Mouse (Mus musculus) bone marrow, adult 2 months (tissue): ENCODE results near the gene Cnnm2. TPM values are rescaled to one million over a fixed set of nuclear protein-coding genes. Genes with fewer than 3 reads are reported as not detected.

Experiments used
- H3K27ac ChIP-seq: fragments of 200-500 bp; 2 replicates; pipeline ENCODE4 v1.5.1; 2012; ENCODE audit warnings: low read depth, mild to moderate bottlenecking, control low read depth, inconsistent platforms, low read length; ENCODE audit not compliant: control insufficient read depth, poor library complexity, insufficient read depth
- H3K4me1 ChIP-seq: fragments of 200-500 bp; 2 replicates; pipeline ENCODE4 v1.6.1; 2011; ENCODE audit warnings: low read length; ENCODE audit not compliant: control insufficient read depth, insufficient read depth
- H3K4me3 ChIP-seq: fragments of 200-500 bp; replicated peaks from 2 replicates; pipeline ENCODE3; 2011; ENCODE audit warnings: mild to moderate bottlenecking, low read depth, low read length, control low read depth; ENCODE audit not compliant: control insufficient read depth
- CTCF ChIP-seq: fragments of 200-500 bp; IDR thresholded peaks from 2 replicates; pipeline ENCODE4 v1.5.1; 2011; ENCODE audit warnings: low read length, control low read depth; ENCODE audit not compliant: control insufficient read depth, insufficient read depth
- POLR2A ChIP-seq: fragments of 200-500 bp; IDR thresholded peaks from 2 replicates; pipeline ENCODE4 v1.6.1; 2011; ENCODE audit warnings: low read depth, mild to moderate bottlenecking, control low read depth, low read length, borderline replicate concordance; ENCODE audit not compliant: control insufficient read depth
- WGBS: fragments of 180-500 bp; shearing (Covaris S2); methylation state at CpG from one replicate; pipeline ENCODE4 v1.1.7; 2018; 5-methylcytosine and 5-hydroxymethylcytosine counted together
- polyA plus RNA-seq: library from polyadenylated mRNA; stranded (reverse); fragments of >200 nt; gene quantifications from 2 replicates; pipeline ENCODE4 v1.2.4, GENCODE M21; 2011; ENCODE audit warnings: low replicate concordance; ENCODE audit not compliant: missing spikeins, insufficient read depth, insufficient read length

Cnnm2 gene
- polyA plus RNA-seq, 1 experiment, result 10.5 TPM

DNA sequence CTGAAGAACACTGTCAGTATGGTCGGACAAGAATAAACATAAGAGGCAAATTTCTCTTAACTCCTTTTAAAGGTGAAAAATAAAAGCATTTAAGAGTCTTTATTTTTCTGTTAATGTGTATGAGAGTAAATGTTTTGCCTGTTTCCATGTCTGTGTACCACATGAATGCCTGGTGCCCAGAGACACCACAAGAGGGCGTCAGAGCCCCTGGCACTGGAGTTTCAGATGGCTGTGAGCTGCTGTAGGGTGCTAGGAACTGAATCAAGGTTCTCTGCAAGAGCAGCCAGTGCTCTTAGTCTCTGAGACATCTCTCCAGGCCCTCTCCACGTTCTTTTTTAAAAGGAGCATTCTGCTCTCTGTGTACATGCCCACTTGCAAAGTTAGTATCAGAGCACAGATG lies 135.7 kb downstream of the Cnnm2 start:
- Histone ChIP-seq H3K4me1 (peaks cover 10% of the 10 kb centered on the region; the same call in 1 of the 2 replicates), H3K4me3 (no peak overlapping the region), H3K27ac (no peak overlapping the region)
- 90% methylated on average over 3 of the region's 3 CpGs for WGBS
- TF ChIP-seq POLR2A (no peak), CTCF (no peak)

DNA sequence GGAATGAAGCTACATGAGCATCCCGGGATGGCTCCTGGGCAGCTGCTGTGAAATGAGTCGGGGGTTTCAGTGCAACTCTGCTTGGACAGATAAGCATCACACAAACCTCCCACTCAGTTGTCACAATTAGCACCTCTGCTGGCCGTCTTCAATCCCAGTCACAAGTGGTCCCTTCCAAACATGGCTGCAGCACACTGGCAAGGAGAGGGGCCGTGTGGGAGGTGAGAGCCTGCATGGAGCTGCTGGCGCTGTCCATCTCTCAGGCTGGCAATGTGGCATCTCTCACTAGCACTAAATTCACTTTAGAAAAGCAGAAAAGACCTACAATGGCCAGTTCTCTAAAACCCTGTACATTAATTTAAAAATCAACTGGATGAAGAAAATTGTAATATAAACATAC lies 136.8 kb downstream of the Cnnm2 start:
- 92% methylated on average over 5 of the region's 5 CpGs for WGBS
- no peak overlapping the region for H3K4me3 ChIP-seq

DNA sequence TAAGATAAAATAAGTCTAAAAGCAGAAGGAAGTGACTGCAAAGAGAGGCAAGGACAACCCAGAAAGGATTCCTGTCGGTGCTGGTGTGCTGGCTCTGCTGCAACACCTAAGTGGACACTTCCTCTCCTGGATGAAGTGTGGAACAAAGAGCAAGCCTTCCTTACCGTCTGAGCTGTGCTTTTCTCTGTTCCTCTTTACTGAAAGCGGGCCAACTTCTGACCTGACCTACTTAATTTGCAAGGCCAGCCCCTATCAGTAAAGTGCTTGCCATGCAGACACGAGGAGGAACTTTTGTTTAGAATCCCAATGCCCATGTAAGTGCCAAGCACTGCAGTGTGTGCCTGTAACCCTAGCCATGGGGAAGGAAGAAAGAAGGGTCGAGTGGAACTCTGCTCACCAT lies 137.9 kb downstream of the Cnnm2 start:
- 5% methylated on average over 5 of the region's 5 CpGs for WGBS
- TF ChIP-seq POLR2A, result no peak
- no peak for TF ChIP-seq CTCF
- Histone ChIP-seq H3K27ac (peak overlapping the region; percentile 79), H3K4me1 (peaks cover 10% of the 10 kb centered on the region; the same call in 1 of the 2 replicates), H3K4me3 (no peak overlapping the region)

More for the DNA sequence above, 136.8 kb downstream of the Cnnm2 start:
- TF ChIP-seq CTCF (no peak), POLR2A (no peak)
- no peak overlapping the region for H3K27ac ChIP-seq
- H3K4me1 ChIP-seq, result peaks cover 10% of the 10 kb centered on the region; the same call in 1 of the 2 replicates

DNA sequence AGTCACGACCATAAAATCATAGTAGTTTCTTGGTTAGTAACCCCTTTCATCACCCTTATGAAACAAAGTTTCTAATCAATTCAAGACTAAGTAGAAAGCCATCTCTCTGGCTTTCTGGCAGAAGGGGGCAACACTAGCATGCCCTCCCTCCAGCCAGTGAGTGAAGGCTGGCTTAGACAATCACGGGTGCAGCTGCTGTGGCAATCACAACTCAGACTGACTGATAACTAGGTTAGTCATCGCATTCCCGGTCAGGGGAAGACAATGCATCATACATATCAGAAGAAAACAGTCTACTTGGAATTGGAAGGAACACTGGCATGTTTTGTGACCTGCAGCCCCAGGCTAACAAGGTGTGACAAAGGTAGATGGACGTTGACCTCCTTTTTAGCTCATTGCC lies 138.5 kb downstream of the Cnnm2 start:
- WGBS, result 38% methylated on average over 5 of the region's 5 CpGs
- Histone ChIP-seq H3K4me1 (peaks cover 10% of the 10 kb centered on the region; the same call in 1 of the 2 replicates), H3K27ac (peak overlapping the region; percentile 16; the same call in 1 of the 2 replicates), H3K4me3 (no peak overlapping the region)
- TF ChIP-seq POLR2A (no peak), CTCF (no peak)

DNA sequence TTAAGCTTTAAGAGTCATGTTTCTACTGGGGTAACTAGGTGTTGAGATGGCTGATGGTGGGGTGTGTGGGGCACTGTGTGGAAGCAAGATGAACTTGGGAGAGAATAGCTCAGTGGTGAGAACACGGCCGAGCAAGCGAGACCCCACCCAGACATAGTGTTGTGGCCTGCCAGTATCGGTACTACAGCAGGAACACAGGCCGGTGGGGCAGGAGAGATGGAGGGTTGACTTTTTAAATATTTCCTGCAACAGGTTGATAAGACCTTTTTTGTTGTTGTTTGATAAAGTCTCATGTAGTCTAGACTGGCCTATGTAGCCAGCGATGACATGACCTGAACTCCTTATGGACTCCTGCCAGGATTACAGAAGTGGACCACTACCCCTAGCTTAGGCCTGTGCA lies 139.4 kb downstream of the Cnnm2 start:
- Histone ChIP-seq H3K4me3 (no peak overlapping the region), H3K27ac (peak overlapping the region; percentile 4; the same call in 1 of the 2 replicates), H3K4me1 (peaks cover 10% of the 10 kb centered on the region; the same call in 1 of the 2 replicates)
- TF ChIP-seq POLR2A, result no peak
- TF ChIP-seq CTCF, result no peak
- WGBS, result 53% methylated on average over 6 of the region's 6 CpGs

DNA sequence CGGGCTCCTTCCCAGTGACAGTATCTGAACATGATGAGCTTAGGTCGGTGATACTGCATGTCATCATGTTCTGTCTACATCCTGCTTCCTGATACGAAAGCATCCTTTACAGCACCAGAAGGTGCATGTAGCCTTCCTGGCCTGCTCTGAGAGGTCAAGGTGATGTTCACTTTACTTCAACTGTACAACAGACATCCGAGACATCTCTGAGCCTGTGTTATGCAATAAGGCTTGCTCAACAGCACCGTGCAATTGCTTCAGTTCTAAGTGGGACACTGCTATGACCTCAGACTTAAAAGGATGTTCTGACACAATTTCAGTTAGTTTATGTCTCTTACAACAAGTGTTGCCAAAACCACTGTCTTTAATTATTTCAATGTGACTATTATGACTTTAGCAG lies 139.9 kb downstream of the Cnnm2 start:
- TF ChIP-seq CTCF (no peak), POLR2A (no peak)
- Histone ChIP-seq H3K27ac (peak overlapping the region; percentile 48; the same call in 1 of the 2 replicates), H3K4me1 (peaks cover 10% of the 10 kb centered on the region; the same call in 1 of the 2 replicates), H3K4me3 (no peak overlapping the region)
- WGBS, result 35% methylated on average over 5 of the region's 5 CpGs

DNA sequence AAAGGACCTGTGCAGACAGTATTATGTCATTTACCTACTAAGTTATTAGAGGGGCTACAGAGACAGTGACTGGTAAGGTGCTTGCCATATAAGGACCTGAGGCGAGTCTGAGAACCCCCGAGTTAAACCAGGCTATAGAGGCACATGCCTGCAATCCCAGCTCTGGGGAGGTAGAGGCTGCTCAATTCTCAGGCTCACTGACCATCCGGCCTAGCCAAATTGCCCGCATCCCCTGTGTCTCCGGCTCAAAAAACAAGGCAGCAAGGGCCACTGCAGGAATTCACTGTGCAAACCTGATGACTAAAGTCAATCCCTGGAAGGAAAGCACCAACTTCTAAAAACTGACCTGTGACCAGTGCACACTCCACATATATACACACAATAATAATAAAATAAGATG lies 142.0 kb downstream of the Cnnm2 start:
- H3K27ac ChIP-seq, result no peak overlapping the region
- WGBS, result 84% methylated on average over 5 of the region's 5 CpGs
- no peak overlapping the region for H3K4me3 ChIP-seq
- TF ChIP-seq POLR2A (no peak), CTCF (no peak)
- peaks cover 10% of the 10 kb centered on the region; the same call in 1 of the 2 replicates for H3K4me1 ChIP-seq

DNA sequence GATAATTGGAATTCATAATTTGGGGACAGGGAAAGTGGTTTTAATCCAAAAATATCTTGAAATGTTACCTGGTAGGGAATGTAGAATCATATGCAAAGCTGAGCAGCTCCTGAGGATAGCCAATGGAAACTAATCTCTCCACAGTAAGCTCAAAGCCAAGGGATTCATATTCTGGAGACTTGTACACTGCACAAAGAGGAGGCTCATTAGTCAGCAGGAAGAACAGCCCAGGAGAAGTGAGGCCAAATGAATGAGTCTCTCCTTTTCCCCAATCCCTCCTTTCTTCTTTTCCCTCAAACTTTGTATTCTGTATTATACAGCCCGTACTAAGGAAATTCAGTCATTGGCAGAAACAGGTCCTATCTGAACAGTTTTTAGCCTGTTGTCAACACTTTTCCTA lies 143.5 kb downstream of the Cnnm2 start:
- 67% methylated on average over 1 of the region's 1 CpGs for WGBS
- Histone ChIP-seq H3K27ac (no peak overlapping the region), H3K4me3 (no peak overlapping the region), H3K4me1 (peaks cover 9% of the 10 kb centered on the region; the same call in 1 of the 2 replicates)
- TF ChIP-seq CTCF (no peak), POLR2A (no peak)

DNA sequence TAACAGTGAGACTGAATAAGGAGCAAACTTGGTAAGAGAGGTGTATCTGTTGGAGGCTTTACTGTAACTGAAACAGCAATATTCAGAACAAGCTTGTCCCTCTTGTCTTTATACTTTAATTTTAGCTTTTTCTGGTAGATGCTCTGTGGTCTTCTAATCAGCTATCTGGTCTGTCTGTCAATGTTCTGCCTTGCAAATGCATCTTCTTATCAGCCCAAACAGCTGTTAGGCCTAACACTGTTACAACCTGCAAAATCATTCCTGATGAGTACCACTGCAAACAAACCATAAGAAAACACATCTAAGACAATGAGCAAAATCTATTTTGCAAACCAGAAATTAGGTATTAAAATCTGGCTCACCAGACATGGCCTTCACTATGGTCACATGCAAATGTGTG lies 144.0 kb downstream of the Cnnm2 start:
- no peak overlapping the region for H3K4me3 ChIP-seq
- H3K27ac ChIP-seq, result no peak overlapping the region
- H3K4me1 ChIP-seq, result peaks cover 7% of the 10 kb centered on the region; the same call in 1 of the 2 replicates
- TF ChIP-seq POLR2A (no peak), CTCF (no peak)
